Mouse (Mus musculus): ENCODE data around the gene Unc13d. TPM values are rescaled to one million over a fixed set of nuclear protein-coding genes. Genes with fewer than 3 reads are reported as not detected.
A peak's percentile ranks its signal among the peaks of the same experiment; 100 is the strongest.
"Not testable (repeated sequence)": the region's sequence is repeated elsewhere in the genome, so short reads cannot be mapped to it uniquely, and the experiment has no call there.

Unc13d gene
- polyA plus RNA-seq, 1 experiment from 2014 or later: 0.78 TPM

GRCm38 (mm10) chr11:116093771-116094565, 16.2 kb upstream of the Unc13d start:
- Histone ChIP-seq H3K36me3 (ENCODE audit: control insufficient read depth, insufficient read depth, low read length) (no peaks in the 10 kb centered on the region), H3K4me1 (ENCODE audit: control insufficient read depth, insufficient read depth, low read length) (no peaks in the 10 kb centered on the region), H3K4me2 (ENCODE audit: low read length) (no peak overlapping the region), H3K27ac (ENCODE audit: low read length) (no peak overlapping the region), H3K9ac (ENCODE audit: low read depth, low read length) (no peak overlapping the region), H3K9me3 (replicated peaks; ENCODE audit: control insufficient read depth, low read length, poor library complexity, severe bottlenecking) (no peaks in the 10 kb centered on the region), H3K4me3 (ENCODE audit: low read depth, low read length) (no peak overlapping the region), H3K27me3 (ENCODE audit: control insufficient read depth, insufficient read depth, low read depth, low read length) (no peaks in the 10 kb centered on the region)
- no peak for ATAC-seq
- 68% methylated on average over 16 of the region's 16 CpGs for WGBS

GRCm38 (mm10) chr11:116092959-116093358, 15.2 kb upstream of the Unc13d start:
- not testable (repeated sequence) for H3K27me3 ChIP-seq (ENCODE audit: control insufficient read depth, insufficient read depth, low read depth, low read length); H3K27ac ChIP-seq (ENCODE audit: low read length); H3K36me3 ChIP-seq (ENCODE audit: control insufficient read depth, insufficient read depth, low read length); H3K9me3 ChIP-seq (replicated peaks; ENCODE audit: control insufficient read depth, low read length, poor library complexity, severe bottlenecking); H3K4me1 ChIP-seq (ENCODE audit: control insufficient read depth, insufficient read depth, low read length); ATAC-seq; H3K4me2 ChIP-seq (ENCODE audit: low read length); H3K4me3 ChIP-seq (ENCODE audit: low read depth, low read length); H3K9ac ChIP-seq (ENCODE audit: low read depth, low read length)
- 91% methylated on average over 6 of the region's 6 CpGs for whole genome bisulfite sequencing

- ATAC-seq: no peak
- no peaks in the 10 kb centered on the region for H3K9me3 ChIP-seq (replicated peaks; ENCODE audit: control insufficient read depth, low read length, poor library complexity, severe bottlenecking)
- no peak overlapping the region for H3K4me2 ChIP-seq (ENCODE audit: low read length)
- no peaks in the 10 kb centered on the region for H3K36me3 ChIP-seq (ENCODE audit: control insufficient read depth, insufficient read depth, low read length)
- no peak overlapping the region for H3K9ac ChIP-seq (ENCODE audit: low read depth, low read length)
- no peaks in the 10 kb centered on the region for H3K27me3 ChIP-seq (ENCODE audit: control insufficient read depth, insufficient read depth, low read depth, low read length)
- H3K4me3 ChIP-seq (ENCODE audit: low read depth, low read length): no peak overlapping the region
- no peak overlapping the region for H3K27ac ChIP-seq (ENCODE audit: low read length)
- WGBS: 85% methylated on average over 6 of the region's 6 CpGs
- peaks cover 5% of the 10 kb centered on the region for H3K4me1 ChIP-seq (ENCODE audit: control insufficient read depth, insufficient read depth, low read length)
Measured at GRCm38 (mm10) chr11:116091591-116091990, 13.8 kb upstream of the Unc13d start.

GRCm38 (mm10) chr11:116089545-116089944, 11.8 kb upstream of the Unc13d start:
- H3K4me2 ChIP-seq (ENCODE audit: low read length): no peak overlapping the region
- H3K27me3 ChIP-seq (ENCODE audit: control insufficient read depth, insufficient read depth, low read depth, low read length): no peaks in the 10 kb centered on the region
- H3K9me3 ChIP-seq (replicated peaks; ENCODE audit: control insufficient read depth, low read length, poor library complexity, severe bottlenecking): no peaks in the 10 kb centered on the region
- ATAC-seq: no peak
- no peaks in the 10 kb centered on the region for H3K36me3 ChIP-seq (ENCODE audit: control insufficient read depth, insufficient read depth, low read length)
- WGBS: 89% methylated on average over 6 of the region's 6 CpGs
- no peak overlapping the region for H3K27ac ChIP-seq (ENCODE audit: low read length)
- peaks cover 15% of the 10 kb centered on the region for H3K4me1 ChIP-seq (ENCODE audit: control insufficient read depth, insufficient read depth, low read length)
- no peak overlapping the region for H3K9ac ChIP-seq (ENCODE audit: low read depth, low read length)
- H3K4me3 ChIP-seq (ENCODE audit: low read depth, low read length): no peak overlapping the region

- Histone ChIP-seq H3K9ac (ENCODE audit: low read depth, low read length) (no peak overlapping the region), H3K27me3 (ENCODE audit: control insufficient read depth, insufficient read depth, low read depth, low read length) (no peaks in the 10 kb centered on the region), H3K4me1 (ENCODE audit: control insufficient read depth, insufficient read depth, low read length) (peaks cover 15% of the 10 kb centered on the region), H3K36me3 (ENCODE audit: control insufficient read depth, insufficient read depth, low read length) (no peaks in the 10 kb centered on the region; the same call in 1 of the 2 replicates), H3K4me2 (ENCODE audit: low read length) (no peak overlapping the region), H3K9me3 (replicated peaks; ENCODE audit: control insufficient read depth, low read length, poor library complexity, severe bottlenecking) (no peaks in the 10 kb centered on the region), H3K27ac (ENCODE audit: low read length) (no peak overlapping the region), H3K4me3 (ENCODE audit: low read depth, low read length) (no peak overlapping the region)
- WGBS: 81% methylated on average over 11 of the region's 11 CpGs
- no peak for ATAC-seq
Measured at GRCm38 (mm10) chr11:116088741-116089394, 11.1 kb upstream of the Unc13d start.

GRCm38 (mm10) chr11:116088188-116088587, 10.4 kb upstream of the Unc13d start:
- H3K9ac ChIP-seq (ENCODE audit: low read depth, low read length): peak overlapping the region; percentile 60; the same call in 1 of the 2 replicates
- H3K9me3 ChIP-seq (replicated peaks; ENCODE audit: control insufficient read depth, low read length, poor library complexity, severe bottlenecking): no peaks in the 10 kb centered on the region
- peaks cover 15% of the 10 kb centered on the region for H3K4me1 ChIP-seq (ENCODE audit: control insufficient read depth, insufficient read depth, low read length)
- H3K4me2 ChIP-seq (ENCODE audit: low read length): no peak overlapping the region
- H3K27me3 ChIP-seq (ENCODE audit: control insufficient read depth, insufficient read depth, low read depth, low read length): no peaks in the 10 kb centered on the region
- 84% methylated on average over 8 of the region's 8 CpGs for WGBS
- H3K4me3 ChIP-seq (ENCODE audit: low read depth, low read length): no peak overlapping the region
- no peak for ATAC-seq
- no peak overlapping the region for H3K27ac ChIP-seq (ENCODE audit: low read length)
- peaks cover 3% of the 10 kb centered on the region; the same call in 1 of the 2 replicates for H3K36me3 ChIP-seq (ENCODE audit: control insufficient read depth, insufficient read depth, low read length)

- peak overlapping the region; percentile 71 for H3K4me2 ChIP-seq (ENCODE audit: low read length)
- H3K4me3 ChIP-seq (ENCODE audit: low read depth, low read length): peak overlapping the region; percentile 51
- H3K36me3 ChIP-seq (ENCODE audit: control insufficient read depth, insufficient read depth, low read length): peaks cover 4% of the 10 kb centered on the region
- peak overlapping the region; percentile 74 for H3K27ac ChIP-seq (ENCODE audit: low read length)
- peak overlapping the region; percentile 60 for H3K9ac ChIP-seq (ENCODE audit: low read depth, low read length)
- 5% methylated on average over 31 of the region's 31 CpGs for WGBS
- peaks cover 15% of the 10 kb centered on the region for H3K4me1 ChIP-seq (ENCODE audit: control insufficient read depth, insufficient read depth, low read length)
- H3K9me3 ChIP-seq (replicated peaks; ENCODE audit: control insufficient read depth, low read length, poor library complexity, severe bottlenecking): no peaks in the 10 kb centered on the region
- peak; percentile 85 for ATAC-seq
- no peaks in the 10 kb centered on the region for H3K27me3 ChIP-seq (ENCODE audit: control insufficient read depth, insufficient read depth, low read depth, low read length)
Measured at GRCm38 (mm10) chr11:116087194-116088130, 9.7 kb upstream of the Unc13d start.

DNA sequence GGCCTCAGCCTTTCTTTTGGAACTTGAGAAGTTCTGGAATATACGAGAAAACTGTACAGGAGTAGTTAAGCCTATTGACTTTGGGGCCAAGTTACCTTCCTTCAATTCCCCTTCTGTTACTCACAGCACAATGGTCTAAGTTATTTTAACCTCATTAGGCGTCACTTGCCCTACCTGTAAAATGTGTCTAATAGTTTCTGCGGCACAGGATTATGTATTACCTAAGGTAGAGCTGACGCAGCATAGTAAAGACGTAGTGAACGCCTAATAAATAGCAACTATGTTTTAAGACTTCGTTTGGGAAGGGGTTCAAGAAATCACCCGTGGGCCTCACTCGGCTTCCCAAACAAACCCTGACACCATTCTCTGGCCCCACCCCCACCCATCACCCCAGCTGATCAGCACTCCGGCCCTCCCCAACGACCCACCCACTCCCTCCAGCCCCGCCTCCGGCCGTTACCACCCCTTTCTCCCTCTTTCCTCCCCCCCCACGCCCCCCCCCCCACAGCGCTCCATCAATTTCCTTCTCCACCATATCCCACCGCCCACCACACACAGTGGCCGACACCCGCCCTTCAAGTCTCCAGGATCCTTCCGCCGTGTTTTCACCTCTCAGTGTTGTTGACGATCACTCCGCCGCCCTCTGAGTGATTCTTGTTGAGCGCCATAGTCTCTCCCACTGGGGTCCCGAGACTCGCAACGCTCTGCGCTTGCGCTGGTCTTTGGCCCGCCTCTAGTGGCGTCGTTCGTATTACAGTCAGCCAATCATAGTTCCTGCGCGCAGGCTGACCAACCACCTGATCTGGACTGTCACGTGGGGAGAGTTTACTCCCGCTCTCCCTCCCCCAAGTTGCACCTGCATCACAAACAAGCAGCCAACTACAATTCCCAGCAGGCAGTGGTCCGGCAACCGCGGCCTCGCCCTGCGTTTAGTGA, 8.8 kb upstream of the Unc13d start, which contains the start of gene Wbp2:
TSS of gene Wbp2 (minus strand) at position 738 of the 936 bp plus-strand sequence.
- WGBS: 4% methylated on average over 38 of the region's 43 CpGs
- Histone ChIP-seq H3K27ac (ENCODE audit: low read length) (peak within 1 kb of the TSS; percentile 74), H3K4me1 (ENCODE audit: control insufficient read depth, insufficient read depth, low read length) (peaks cover 15% of the 10 kb centered on the region)

More for the DNA sequence above, 8.8 kb upstream of the Unc13d start, which contains the start of gene Wbp2:
- H3K9me3 ChIP-seq (replicated peaks; ENCODE audit: control insufficient read depth, low read length, poor library complexity, severe bottlenecking): no peaks in the 10 kb centered on the region
- no peaks in the 10 kb centered on the region for H3K27me3 ChIP-seq (ENCODE audit: control insufficient read depth, insufficient read depth, low read depth, low read length)
- H3K4me2 ChIP-seq (ENCODE audit: low read length): peak within 1 kb of the TSS; percentile 71
- peak; percentile 97 for ATAC-seq
- peaks cover 5% of the 10 kb centered on the region for H3K36me3 ChIP-seq (ENCODE audit: control insufficient read depth, insufficient read depth, low read length)
- H3K9ac ChIP-seq (ENCODE audit: low read depth, low read length): peak within 1 kb of the TSS; percentile 60
- peak within 1 kb of the TSS; percentile 51 for H3K4me3 ChIP-seq (ENCODE audit: low read depth, low read length)

Measured in midbrain, embryonic 16.5 days (tissue).